Mouse (Mus musculus): ENCODE measurements around the gene Reps2. TPM values are rescaled to one million over a fixed set of nuclear protein-coding genes. Genes with fewer than 3 reads are reported as not detected.

Reps2 gene
- polyA plus RNA-seq, 1 experiment from 2014 or later: 0.68 TPM

- in situ Hi-C loops (cut with MboI; ENCODE audit: low pct_unique_long_range_greater_than_20kb): no loop called here
- ATAC-seq (no peak), DNase-seq (ENCODE audit: low read depth, low spot score) (no peak)
- ChIA-PET POLR2A (no interaction called here), CTCF (interaction anchor here (0.7 kb wide), 1 partner anchor 42 kb away, joined by 3 read pairs; no protein-coding TSS in a partner anchor)
- TF ChIP-seq CTCF (IDR thresholded peaks at IDR 0.05): no peak
- H3K27me3 ChIP-seq: peaks cover 7% of the 10 kb centered on the region
Observed at GRCm38 (mm10) chrX:162590145-162590790, 53.2 kb downstream of the Reps2 start.

- H3K27me3 ChIP-seq: peaks cover 7% of the 10 kb centered on the region
- ATAC-seq: no peak
- POLR2A ChIA-PET: no interaction called here
- DNase-seq (ENCODE audit: low read depth, low spot score): no peak
- no peak for TF ChIP-seq CTCF (IDR thresholded peaks at IDR 0.05)
- in situ Hi-C loops (cut with MboI; ENCODE audit: low pct_unique_long_range_greater_than_20kb): no loop called here
- CTCF ChIA-PET: no interaction called here
Observed at GRCm38 (mm10) chrX:162589173-162589805, 54.2 kb downstream of the Reps2 start.

GRCm38 (mm10) chrX:162584349-162584748 lies 59.1 kb downstream of the Reps2 start:
- ChIA-PET POLR2A (no interaction called here), CTCF (interaction anchor here (1.0 to 1.9 kb wide), 3 partner anchors 10 to 133 kb away, joined by 5 to 6 read pairs (median 5); no protein-coding TSS in a partner anchor)
- no peak for TF ChIP-seq CTCF (IDR thresholded peaks at IDR 0.05)
- DNase-seq (ENCODE audit: low read depth, low spot score) (no peak), ATAC-seq (no peak)
- in situ Hi-C loops (cut with MboI; ENCODE audit: low pct_unique_long_range_greater_than_20kb): no loop called here
- H3K27me3 ChIP-seq: peaks cover 14% of the 10 kb centered on the region

GRCm38 (mm10) chrX:162580521-162580920 lies 62.9 kb downstream of the Reps2 start:
- no peak for TF ChIP-seq CTCF (IDR thresholded peaks at IDR 0.05)
- ChIA-PET POLR2A (no interaction called here), CTCF (no interaction called here)
- DNase-seq (ENCODE audit: low read depth, low spot score): no peak
- in situ Hi-C loops (cut with MboI; ENCODE audit: low pct_unique_long_range_greater_than_20kb): no loop called here
- ATAC-seq: no peak
- H3K27me3 ChIP-seq: peaks cover 10% of the 10 kb centered on the region

GRCm38 (mm10) chrX:162568439-162568838 lies 75.0 kb downstream of the Reps2 start:
- ATAC-seq (no peak), DNase-seq (ENCODE audit: low read depth, low spot score) (no peak)
- TF ChIP-seq CTCF (IDR thresholded peaks at IDR 0.05): no peak
- ChIA-PET CTCF (interaction anchor here (0.8 kb wide), 1 partner anchor 40 kb away, joined by 3 read pairs; no protein-coding TSS in a partner anchor), POLR2A (no interaction called here)
- H3K27me3 ChIP-seq: peaks cover 5% of the 10 kb centered on the region
- in situ Hi-C loops (cut with MboI; ENCODE audit: low pct_unique_long_range_greater_than_20kb): no loop called here

- POLR2A ChIA-PET: no interaction called here
Observed at GRCm38 (mm10) chrX:162565501-162565900, 77.9 kb downstream of the Reps2 start.

GRCm38 (mm10) chrX:162556459-162556841 lies 87.0 kb downstream of the Reps2 start:
- H3K27me3 ChIP-seq: peaks cover 23% of the 10 kb centered on the region
- in situ Hi-C loops (cut with MboI; ENCODE audit: low pct_unique_long_range_greater_than_20kb): no loop called here
- DNase-seq (ENCODE audit: low read depth, low spot score): no peak
- POLR2A ChIA-PET: interaction anchor here (0.7 kb wide), 1 partner anchor 1385 kb away, joined by 4 read pairs; no protein-coding TSS in a partner anchor
- CTCF ChIA-PET: interaction anchor here (1.1 to 2.5 kb wide), 3 partner anchors 8 to 29 kb away, joined by 3 to 6 read pairs (median 4); no protein-coding TSS in a partner anchor
- ATAC-seq: no peak
- no peak for TF ChIP-seq CTCF (IDR thresholded peaks at IDR 0.05)

More at GRCm38 (mm10) chrX:162565501-162565900, 77.9 kb downstream of the Reps2 start:
- no peak for TF ChIP-seq CTCF (IDR thresholded peaks at IDR 0.05)
- in situ Hi-C loops (cut with MboI; ENCODE audit: low pct_unique_long_range_greater_than_20kb): no loop called here
- peaks cover 5% of the 10 kb centered on the region for H3K27me3 ChIP-seq
- DNase-seq (ENCODE audit: low read depth, low spot score): no peak
- CTCF ChIA-PET: interaction anchor here (0.7 to 1.7 kb wide), 4 partner anchors 9 to 21 kb away, joined by 3 to 6 read pairs (median 4); no protein-coding TSS in a partner anchor
- ATAC-seq: no peak

GRCm38 (mm10) chrX:162555729-162556458 lies 87.6 kb downstream of the Reps2 start:
- TF ChIP-seq CTCF (IDR thresholded peaks at IDR 0.05): no peak
- ChIA-PET CTCF (interaction anchor here (1.1 to 2.5 kb wide), 3 partner anchors 9 to 29 kb away, joined by 3 to 6 read pairs (median 4); no protein-coding TSS in a partner anchor), POLR2A (no interaction called here)
- no peak for ATAC-seq
- in situ Hi-C loops (cut with MboI; ENCODE audit: low pct_unique_long_range_greater_than_20kb): no loop called here
- DNase-seq (ENCODE audit: low read depth, low spot score): no peak
- H3K27me3 ChIP-seq: peaks cover 27% of the 10 kb centered on the region

GRCm38 (mm10) chrX:162554513-162554912 lies 88.9 kb downstream of the Reps2 start:
- peaks cover 35% of the 10 kb centered on the region for H3K27me3 ChIP-seq
- peak; percentile 41 for DNase-seq (ENCODE audit: low read depth, low spot score)
- in situ Hi-C loops (cut with MboI; ENCODE audit: low pct_unique_long_range_greater_than_20kb): no loop called here
- CTCF ChIA-PET: interaction anchor here (0.8 to 2.5 kb wide), 2 partner anchors 11 kb away, joined by 3 to 6 read pairs; no protein-coding TSS in a partner anchor
- POLR2A ChIA-PET: no interaction called here
- no peak for ATAC-seq
- TF ChIP-seq CTCF (IDR thresholded peaks at IDR 0.05): no peak

- ATAC-seq: no peak
- peaks cover 38% of the 10 kb centered on the region for H3K27me3 ChIP-seq
- no peak for TF ChIP-seq CTCF (IDR thresholded peaks at IDR 0.05)
- CTCF ChIA-PET: no interaction called here
- POLR2A ChIA-PET: no interaction called here
- no peak for DNase-seq (ENCODE audit: low read depth, low spot score)
- in situ Hi-C loops (cut with MboI; ENCODE audit: low pct_unique_long_range_greater_than_20kb): no loop called here
Observed at GRCm38 (mm10) chrX:162552383-162552782, 91.1 kb downstream of the Reps2 start.

Measured in Patski (cell line).